Mouse (Mus musculus) hindbrain, embryonic 12.5 days (tissue): ENCODE measurements around the gene Plcz1. TPM values are rescaled to one million over a fixed set of nuclear protein-coding genes. Genes with fewer than 3 reads are reported as not detected.

Experiments
- ATAC-seq: fragments of 200-750 bp; cut with Nextera tagmentation; 2 replicates; pipeline ENCODE4 v1.8.0; 2017; ENCODE audit warnings: moderate TSS enrichment; ENCODE audit not compliant: low FRiP score
- H3K27ac ChIP-seq: fragments of 300-500 bp; sonication (generic); 2 replicates; pipeline ENCODE4 v1.5.1; 2016; ENCODE audit warnings: mild to moderate bottlenecking
- H3K27me3 ChIP-seq: fragments of 300-500 bp; sonication (generic); 2 replicates; pipeline ENCODE4 v1.6.1; 2016; ENCODE audit warnings: mild to moderate bottlenecking
- H3K36me3 ChIP-seq: fragments of 300-500 bp; sonication (generic); 2 replicates; pipeline ENCODE4 v1.6.1; 2016; ENCODE audit warnings: mild to moderate bottlenecking
- H3K4me1 ChIP-seq: fragments of 300-500 bp; sonication (generic); 2 replicates; pipeline ENCODE4 v1.6.1; 2016
- H3K4me2 ChIP-seq: fragments of 300-500 bp; sonication (generic); replicated peaks from 2 replicates; pipeline ENCODE4 v1.6.1; 2016; ENCODE audit warnings: mild to moderate bottlenecking
- H3K4me3 ChIP-seq: fragments of 300-500 bp; sonication (generic); 2 replicates; pipeline ENCODE4 v1.5.1; 2016; ENCODE audit warnings: mild to moderate bottlenecking
- H3K9ac ChIP-seq: fragments of 300-500 bp; sonication (generic); 2 replicates; pipeline ENCODE4 v1.6.1; 2016; ENCODE audit warnings: mild to moderate bottlenecking, moderate library complexity
- H3K9me3 ChIP-seq: fragments of 300-500 bp; sonication (generic); replicated peaks from 2 replicates; pipeline ENCODE4 v1.6.1; 2016; ENCODE audit warnings: mild to moderate bottlenecking
- WGBS: fragments of 180-500 bp; shearing (Covaris S2); methylation state at CpG from one replicate; pipeline ENCODE4 v1.1.7; 2016; 5-methylcytosine and 5-hydroxymethylcytosine counted together
- polyA plus RNA-seq: library from polyadenylated mRNA; unstranded; fragments of >200 nt; fragmentation: Nextera tagmentation; extraction: Ambion mirVana; gene quantifications from 2 replicates; pipeline ENCODE4 v1.2.1, GENCODE M21; 2016

The Plcz1 gene
- polyA plus RNA-seq, 1 experiment from 2014 or later = not detected

GRCm38 (mm10) chr6:139984069-139984468 is 57.2 kb downstream of the Plcz1 start:
- 83% methylated on average over 3 of the region's 3 CpGs for WGBS
- H3K27me3 ChIP-seq = no peaks in the 10 kb centered on the region
- no peak overlapping the region for H3K4me2 ChIP-seq
- no peak for ATAC-seq
- no peaks in the 10 kb centered on the region for H3K9me3 ChIP-seq
- no peak overlapping the region for H3K4me3 ChIP-seq
- H3K9ac ChIP-seq = no peak overlapping the region
- no peaks in the 10 kb centered on the region for H3K4me1 ChIP-seq
- no peak overlapping the region for H3K27ac ChIP-seq
- H3K36me3 ChIP-seq = no peaks in the 10 kb centered on the region

- Histone ChIP-seq H3K27me3 (no peaks in the 10 kb centered on the region), H3K4me3 (no peak overlapping the region), H3K27ac (no peak overlapping the region), H3K36me3 (no peaks in the 10 kb centered on the region), H3K4me2 (no peak overlapping the region), H3K9ac (no peak overlapping the region), H3K4me1 (no peaks in the 10 kb centered on the region), H3K9me3 (no peaks in the 10 kb centered on the region)
- no peak for ATAC-seq
These were observed 60.2 kb downstream of the Plcz1 start for GRCm38 (mm10) chr6:139981061-139981460.

- no peak overlapping the region for H3K27ac ChIP-seq
- WGBS = 56% methylated on average over 3 of the region's 3 CpGs
- no peaks in the 10 kb centered on the region for H3K4me1 ChIP-seq
- no peak overlapping the region for H3K4me2 ChIP-seq
- no peaks in the 10 kb centered on the region for H3K36me3 ChIP-seq
- H3K4me3 ChIP-seq = no peak overlapping the region
- no peak for ATAC-seq
- H3K9me3 ChIP-seq = no peaks in the 10 kb centered on the region
- no peak overlapping the region for H3K9ac ChIP-seq
- no peaks in the 10 kb centered on the region for H3K27me3 ChIP-seq
These were observed 63.1 kb downstream of the Plcz1 start for GRCm38 (mm10) chr6:139978114-139978513.

GRCm38 (mm10) chr6:139974668-139975067 is 66.6 kb downstream of the Plcz1 start:
- ATAC-seq = no peak
- no peaks in the 10 kb centered on the region for H3K27me3 ChIP-seq
- no peaks in the 10 kb centered on the region for H3K4me1 ChIP-seq
- 91% methylated on average over 5 of the region's 5 CpGs for WGBS
- H3K4me3 ChIP-seq = no peak overlapping the region
- H3K4me2 ChIP-seq = no peak overlapping the region
- no peak overlapping the region for H3K27ac ChIP-seq
- H3K9ac ChIP-seq = no peak overlapping the region
- H3K9me3 ChIP-seq = no peaks in the 10 kb centered on the region
- no peaks in the 10 kb centered on the region for H3K36me3 ChIP-seq

GRCm38 (mm10) chr6:139971608-139972298 is 69.5 kb downstream of the Plcz1 start:
- H3K4me3 ChIP-seq = no peak overlapping the region
- no peak for ATAC-seq
- no peak overlapping the region for H3K27ac ChIP-seq
- 86% methylated on average over 4 of the region's 4 CpGs for WGBS
- H3K9ac ChIP-seq = no peak overlapping the region
- no peak overlapping the region for H3K4me2 ChIP-seq
- H3K27me3 ChIP-seq = no peaks in the 10 kb centered on the region
- H3K9me3 ChIP-seq = no peaks in the 10 kb centered on the region
- no peaks in the 10 kb centered on the region for H3K36me3 ChIP-seq
- H3K4me1 ChIP-seq = peaks cover 1% of the 10 kb centered on the region; the same call in 1 of the 2 replicates

GRCm38 (mm10) chr6:139966684-139967083 is 74.6 kb downstream of the Plcz1 start:
- Histone ChIP-seq H3K9me3 (no peaks in the 10 kb centered on the region), H3K9ac (no peak overlapping the region), H3K4me1 (peaks cover 10% of the 10 kb centered on the region; the same call in 1 of the 2 replicates), H3K27ac (no peak overlapping the region), H3K36me3 (no peaks in the 10 kb centered on the region), H3K4me3 (no peak overlapping the region), H3K27me3 (no peaks in the 10 kb centered on the region), H3K4me2 (no peak overlapping the region)
- peak; percentile 80 for ATAC-seq
- WGBS = 30% methylated on average over 6 of the region's 6 CpGs

- WGBS = 94% methylated on average over 3 of the region's 3 CpGs
- Histone ChIP-seq H3K9ac (no peak overlapping the region), H3K4me2 (no peak overlapping the region), H3K36me3 (no peaks in the 10 kb centered on the region), H3K27me3 (no peaks in the 10 kb centered on the region), H3K27ac (no peak overlapping the region), H3K4me1 (peaks cover 10% of the 10 kb centered on the region; the same call in 1 of the 2 replicates), H3K9me3 (no peaks in the 10 kb centered on the region), H3K4me3 (no peak overlapping the region)
- ATAC-seq = no peak
These were observed 76.4 kb downstream of the Plcz1 start for GRCm38 (mm10) chr6:139964895-139965294.

- no peak overlapping the region for H3K27ac ChIP-seq
- H3K4me3 ChIP-seq = no peak overlapping the region
- no peak overlapping the region for H3K4me2 ChIP-seq
- H3K27me3 ChIP-seq = no peaks in the 10 kb centered on the region
- no peaks in the 10 kb centered on the region for H3K36me3 ChIP-seq
- peaks cover 10% of the 10 kb centered on the region; the same call in 1 of the 2 replicates for H3K4me1 ChIP-seq
- no peak for ATAC-seq
- 74% methylated on average over 3 of the region's 3 CpGs for WGBS
- H3K9me3 ChIP-seq = no peaks in the 10 kb centered on the region
- no peak overlapping the region for H3K9ac ChIP-seq
These were observed 77.5 kb downstream of the Plcz1 start for GRCm38 (mm10) chr6:139963775-139964174.

- ATAC-seq = no peak
- Histone ChIP-seq H3K9ac (no peak overlapping the region), H3K4me1 (no peaks in the 10 kb centered on the region), H3K9me3 (no peaks in the 10 kb centered on the region), H3K4me3 (no peak overlapping the region), H3K4me2 (no peak overlapping the region), H3K27me3 (no peaks in the 10 kb centered on the region), H3K27ac (no peak overlapping the region), H3K36me3 (no peaks in the 10 kb centered on the region)
- WGBS = 72% methylated on average over 7 of the region's 7 CpGs
These were observed 83.6 kb downstream of the Plcz1 start for GRCm38 (mm10) chr6:139957531-139958241.

- Histone ChIP-seq H3K4me1 (no peaks in the 10 kb centered on the region), H3K27me3 (no peaks in the 10 kb centered on the region), H3K27ac (no peak overlapping the region)
These were observed 87.7 kb downstream of the Plcz1 start for GRCm38 (mm10) chr6:139953596-139953995.

GRCm38 (mm10) chr6:139947106-139947879 is 94.0 kb downstream of the Plcz1 start:
- H3K9me3 ChIP-seq = no peaks in the 10 kb centered on the region
- H3K27me3 ChIP-seq = no peaks in the 10 kb centered on the region
- H3K27ac ChIP-seq = no peak overlapping the region
- H3K4me1 ChIP-seq = no peaks in the 10 kb centered on the region
- no peaks in the 10 kb centered on the region for H3K36me3 ChIP-seq
- no peak for ATAC-seq
- H3K9ac ChIP-seq = no peak overlapping the region
- H3K4me3 ChIP-seq = no peak overlapping the region
- 85% methylated on average over 8 of the region's 8 CpGs for WGBS
- no peak overlapping the region for H3K4me2 ChIP-seq

More at GRCm38 (mm10) chr6:139953596-139953995, 87.7 kb downstream of the Plcz1 start:
- no peak overlapping the region for H3K4me2 ChIP-seq
- H3K4me3 ChIP-seq = no peak overlapping the region
- no peaks in the 10 kb centered on the region for H3K36me3 ChIP-seq
- 88% methylated on average over 12 of the region's 12 CpGs for WGBS
- H3K9me3 ChIP-seq = no peaks in the 10 kb centered on the region
- ATAC-seq = no peak
- H3K9ac ChIP-seq = no peak overlapping the region
